Mouse (Mus musculus) lung, adult 2 months (tissue): ENCODE results near the gene Cabp4.

Experiments
- CTCF ChIP-seq: fragments of 200-500 bp; IDR thresholded peaks from 2 replicates; pipeline ENCODE4 v1.5.1; 2011; ENCODE audit warnings: mild to moderate bottlenecking, low read length, control low read depth; ENCODE audit not compliant: insufficient read depth
- POLR2A ChIP-seq: fragments of 200-500 bp; IDR thresholded peaks from 2 replicates; pipeline ENCODE4 v1.6.1; 2011; ENCODE audit warnings: low read depth, mild to moderate bottlenecking, control low read depth, low read length, borderline replicate concordance; ENCODE audit errors: extremely low read depth

GRCm38 (mm10) chr19:4137913-4138312, 5.9 kb downstream of the Cabp4 start:
- TF ChIP-seq CTCF (no peak), POLR2A (no peak)
